ENCODE assay signal across 8 mouse cellular contexts in genomic region chr12:84192280-84192679, GRCm38 (mm10). TPM values are rescaled to one million over a fixed set of nuclear protein-coding genes. Genes with fewer than 3 reads are reported as not detected.
DNase-seq lines count a peak whose midpoint lies in the region; ATAC-seq and TF ChIP-seq lines count a peak whose summit lies in the region.

No protein-coding gene starts in this region.

- WGBS in lung, postnatal 0 days, result 3% methylated on average over 13 of the region's 13 CpGs
- 5% methylated on average over 13 of the region's 13 CpGs for WGBS in intestine, embryonic 16.5 days
- WGBS in neural tube, embryonic 11.5 days, result 0% methylated on average over 13 of the region's 13 CpGs

- ATAC-seq in lung, postnatal 0 days, result no peak
- no peak for ATAC-seq in intestine, embryonic 16.5 days
- no peak for ATAC-seq in neural tube, embryonic 11.5 days (ENCODE audit: insufficient read depth, low FRiP score, low TSS enrichment)
- ATAC-seq in inflammation-experienced regulatory T-cells, adult 6 months, result no peak

- peak overlapping the region; percentile 82 for H3K4me3 ChIP-seq in lung, postnatal 0 days (ENCODE audit: low read depth, low read length)
- peak overlapping the region; percentile 82 for H3K4me3 ChIP-seq in intestine, embryonic 16.5 days (ENCODE audit: low read length)
- peak overlapping the region; percentile 76 for H3K4me3 ChIP-seq in neural tube, embryonic 11.5 days (ENCODE audit: low read depth, low read length)

- no peaks in the 10 kb centered on the region for H3K9me3 ChIP-seq in lung, postnatal 0 days (ENCODE audit: low read length)
- H3K9me3 ChIP-seq in intestine, embryonic 16.5 days (ENCODE audit: control insufficient read depth, low read length), result no peaks in the 10 kb centered on the region
- H3K9me3 ChIP-seq in neural tube, embryonic 11.5 days (ENCODE audit: control insufficient read depth, low read length), result no peaks in the 10 kb centered on the region

- peak overlapping the region; percentile 82 for H3K9ac ChIP-seq in lung, postnatal 0 days (replicated peaks; ENCODE audit: low read depth)
- peak overlapping the region; percentile 95 for H3K9ac ChIP-seq in intestine, embryonic 16.5 days (ENCODE audit: low read depth, low read length)
- H3K9ac ChIP-seq in neural tube, embryonic 11.5 days (ENCODE audit: low read length), result peak overlapping the region; percentile 90

- TF ChIP-seq CTCF in lung, postnatal 0 days (IDR thresholded peaks at IDR 0.05), result no peak

- H3K27me3 ChIP-seq in lung, postnatal 0 days (replicated peaks; ENCODE audit: insufficient read depth, low read length), result no peaks in the 10 kb centered on the region
- no peaks in the 10 kb centered on the region for H3K27me3 ChIP-seq in intestine, embryonic 16.5 days (replicated peaks; ENCODE audit: control insufficient read depth, insufficient read depth, low read length)
- H3K27me3 ChIP-seq in neural tube, embryonic 11.5 days (ENCODE audit: control insufficient read depth, insufficient read depth, low read length), result no peaks in the 10 kb centered on the region

- H3K36me3 ChIP-seq in lung, postnatal 0 days (ENCODE audit: insufficient read depth, low read length), result no peaks in the 10 kb centered on the region
- H3K36me3 ChIP-seq in intestine, embryonic 16.5 days (ENCODE audit: control insufficient read depth, insufficient read depth, low read length), result no peaks in the 10 kb centered on the region
- no peaks in the 10 kb centered on the region for H3K36me3 ChIP-seq in neural tube, embryonic 11.5 days (ENCODE audit: control insufficient read depth, insufficient read depth, low read length)

- no peak for TF ChIP-seq EP300 in lung, postnatal 0 days (IDR thresholded peaks at IDR 0.05)

- DNase-seq in adrenal gland, adult 2 months, result peak; percentile 46
- no peak for DNase-seq in adrenal gland, postnatal 36 days
- DNase-seq in lung, postnatal 0 days (ENCODE audit: low spot score), result peak; percentile 35
- no peak for DNase-seq in lung, postnatal 10 days
- no peak for DNase-seq in neural tube, embryonic 11.5 days (ENCODE audit: low spot score)
- no peak for DNase-seq in urinary bladder, postnatal 36 days (ENCODE audit: low spot score in 2 of 2)

- H3K27ac ChIP-seq in lung, postnatal 0 days (ENCODE audit: low read length), result peak overlapping the region; percentile 99
- peak overlapping the region; percentile 99 for H3K27ac ChIP-seq in intestine, embryonic 16.5 days (ENCODE audit: low read length)
- H3K27ac ChIP-seq in neural tube, embryonic 11.5 days (ENCODE audit: low read depth, low read length), result peak overlapping the region; percentile 93

- H3K4me2 ChIP-seq in lung, postnatal 0 days (replicated peaks; ENCODE audit: low read depth, low read length), result peak overlapping the region; percentile 99
- H3K4me2 ChIP-seq in intestine, embryonic 16.5 days (ENCODE audit: low read depth, low read length), result peak overlapping the region; percentile 96
- peak overlapping the region; percentile 98 for H3K4me2 ChIP-seq in neural tube, embryonic 11.5 days (ENCODE audit: low read depth)

- H3K4me1 ChIP-seq in lung, postnatal 0 days (ENCODE audit: insufficient read depth, low read depth, low read length), result peaks cover 69% of the 10 kb centered on the region
- peaks cover 61% of the 10 kb centered on the region for H3K4me1 ChIP-seq in intestine, embryonic 16.5 days (ENCODE audit: control insufficient read depth, insufficient read depth, low read length)
- H3K4me1 ChIP-seq in neural tube, embryonic 11.5 days (ENCODE audit: control insufficient read depth, insufficient read depth, low read length), result peaks cover 41% of the 10 kb centered on the region

RNA-seq across cellular contexts. Expression of gene Elmsan1, which starts 26.4 kb away (rescaled TPM):
- total RNA-seq in adrenal gland, adult 2 months (2021), result 10 to 100 TPM; 17.0 to 22.7 TPM
- 14.4 and 20.4 TPM in 2 replicates for polyA plus RNA-seq in adrenal gland, adult 2 months (2012; rRNA removed)
- total RNA-seq in adrenal gland, postnatal 36 days (2021), result 10 to 100 TPM; 18.1 to 23.8 TPM
- polyA plus RNA-seq in lung, postnatal 0 days (2015; fragmentation: Nextera tagmentation; extraction: Ambion mirVana), result 5.9 and 6.7 TPM in 2 replicates
- polyA plus RNA-seq in intestine, embryonic 16.5 days (2015; fragmentation: Nextera tagmentation; extraction: Ambion mirVana), result 6.3 and 6.7 TPM in 2 replicates
- 4.4 and 5.9 TPM in 2 replicates for polyA plus RNA-seq in neural tube, embryonic 11.5 days (2014; fragmentation: Nextera tagmentation; extraction: Ambion mirVana)
- polyA plus RNA-seq in inflammation-experienced regulatory T-cells, adult 6 months (2017; shearing (Covaris generic)), result 1 to 10 TPM; 3.9 to 9.5 (median 7.2) TPM

RNA-seq across cellular contexts. Expression of gene Pnma1, which starts 44.0 kb away (rescaled TPM):
- total RNA-seq in adrenal gland, adult 2 months (2021), result under 1 TPM; 0.28 to 0.43 TPM
- polyA plus RNA-seq in adrenal gland, adult 2 months (2012; rRNA removed), result 0.15 TPM in 1 of 2 replicates, not detected in the other
- total RNA-seq in adrenal gland, postnatal 36 days (2021), result under 1 TPM; 0.23 to 0.26 TPM
- polyA plus RNA-seq in lung, postnatal 0 days (2015; fragmentation: Nextera tagmentation; extraction: Ambion mirVana), result 1.9 and 2.9 TPM in 2 replicates
- 0.34 and 0.67 TPM in 2 replicates for polyA plus RNA-seq in intestine, embryonic 16.5 days (2015; fragmentation: Nextera tagmentation; extraction: Ambion mirVana)
- polyA plus RNA-seq in neural tube, embryonic 11.5 days (2014; fragmentation: Nextera tagmentation; extraction: Ambion mirVana), result 1.6 and 2.5 TPM in 2 replicates
- under 1 TPM in 2 of 3 experiments, not detected in 1; 0.40 to 0.44 TPM for polyA plus RNA-seq in inflammation-experienced regulatory T-cells, adult 6 months (2017; shearing (Covaris generic))

Comparison
In these comparisons a context has a peak if more than half of its experiments do, and no peak if none do; other contexts are left out.
1. DNase-seq: peak in adrenal gland, adult 2 months (single experiment) and lung, postnatal 0 days (single experiment); none in adrenal gland, postnatal 36 days (0 of 2), lung, postnatal 10 days (single experiment), neural tube, embryonic 11.5 days (single experiment) and urinary bladder, postnatal 36 days (0 of 2).
2. Peak in every context shown above with its lines, with median percentiles within 50 percentile points of each other: H3K27ac ChIP-seq, H3K4me2 ChIP-seq, H3K4me3 ChIP-seq and H3K9ac ChIP-seq.